Mouse (Mus musculus) olfactory bulb, adult 2 months (tissue): ENCODE data around the gene Glp2r.
A peak's percentile ranks its signal among the peaks of the same experiment; 100 is the strongest.

Experiments used
- CTCF ChIP-seq: fragments of 200-500 bp; IDR thresholded peaks from 2 replicates; pipeline ENCODE4 v1.5.1; 2012; ENCODE audit warnings: low read depth, mild to moderate bottlenecking, low read length, moderate library complexity; ENCODE audit not compliant: insufficient read depth
- POLR2A ChIP-seq: fragments of 200-500 bp; IDR thresholded peaks from 2 replicates; pipeline ENCODE4 v1.6.1; 2012; ENCODE audit warnings: mild to moderate bottlenecking, low read depth, low read length, moderate library complexity; ENCODE audit not compliant: insufficient read depth

DNA sequence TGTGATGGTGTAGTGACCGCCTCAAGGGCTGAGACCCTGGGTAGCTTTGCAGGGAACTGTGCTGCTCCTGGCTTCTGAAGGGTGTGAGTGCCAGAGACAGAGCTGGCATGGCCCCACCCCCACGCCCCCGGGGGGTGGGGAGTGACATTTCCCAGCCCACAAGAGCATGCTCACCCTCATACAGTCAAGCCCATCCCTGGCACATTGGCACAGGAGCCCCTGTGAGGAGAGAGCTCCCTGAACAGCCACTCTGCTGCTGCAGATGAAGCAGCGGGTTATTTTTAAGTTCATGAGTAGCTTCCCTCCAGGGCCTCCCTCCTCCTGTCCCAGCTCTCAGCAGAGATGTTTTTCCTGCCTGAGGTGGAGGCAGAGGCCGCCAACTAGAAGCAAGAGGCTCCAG, 98.8 kb downstream of the Glp2r start:
- TF ChIP-seq CTCF, result no peak
- TF ChIP-seq POLR2A, result 0 out of 2 replicates have a peak, but pooled peaks have one; percentile 6
